Mouse (Mus musculus) bone marrow macrophage, adult 2 months (primary cell): ENCODE results near the gene Lama2.

ENCODE experiments used
- CTCF ChIP-seq: IDR thresholded peaks from 2 replicates; pipeline ENCODE4 v1.5.1; 2012; ENCODE audit warnings: low read depth, mild to moderate bottlenecking, low read length, moderate library complexity
- POLR2A ChIP-seq: IDR thresholded peaks from 2 replicates; pipeline ENCODE4 v1.6.1; 2012; ENCODE audit warnings: mild to moderate bottlenecking, low read depth, low read length, borderline replicate concordance

DNA sequence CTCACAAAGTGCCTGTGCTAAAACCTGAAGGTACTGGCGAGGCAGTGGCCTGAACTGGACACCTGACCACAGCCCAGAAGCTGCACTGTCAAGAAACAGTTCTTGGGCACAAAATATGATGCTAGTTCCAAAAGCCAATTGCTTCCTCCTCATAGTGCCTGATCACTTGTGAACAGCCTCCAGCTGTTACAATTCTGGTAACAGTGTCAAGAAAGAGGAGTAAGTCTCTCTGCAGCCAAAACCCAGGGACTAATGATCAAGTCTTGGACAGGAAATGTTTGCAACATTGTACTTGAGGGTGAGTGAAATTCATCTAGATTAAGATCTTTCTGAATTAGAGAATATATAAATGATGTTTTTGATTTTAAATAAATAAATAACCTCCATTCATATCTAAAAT, 399.9 kb downstream of the Lama2 start:
- TF ChIP-seq POLR2A: no peak
- no peak for TF ChIP-seq CTCF
